Mouse (Mus musculus): ENCODE measurements at regions not wholly inside any gene's neighbourhood (a gene's known extent, or its start where the extent isn't known, plus 50 kb on each side); places are given as distances from the start of the nearest gene placed in this dataset.
"Not testable (repeated sequence)": the region's sequence is repeated elsewhere in the genome, so short reads cannot be mapped to it uniquely, and the experiment has no call there.

DNA sequence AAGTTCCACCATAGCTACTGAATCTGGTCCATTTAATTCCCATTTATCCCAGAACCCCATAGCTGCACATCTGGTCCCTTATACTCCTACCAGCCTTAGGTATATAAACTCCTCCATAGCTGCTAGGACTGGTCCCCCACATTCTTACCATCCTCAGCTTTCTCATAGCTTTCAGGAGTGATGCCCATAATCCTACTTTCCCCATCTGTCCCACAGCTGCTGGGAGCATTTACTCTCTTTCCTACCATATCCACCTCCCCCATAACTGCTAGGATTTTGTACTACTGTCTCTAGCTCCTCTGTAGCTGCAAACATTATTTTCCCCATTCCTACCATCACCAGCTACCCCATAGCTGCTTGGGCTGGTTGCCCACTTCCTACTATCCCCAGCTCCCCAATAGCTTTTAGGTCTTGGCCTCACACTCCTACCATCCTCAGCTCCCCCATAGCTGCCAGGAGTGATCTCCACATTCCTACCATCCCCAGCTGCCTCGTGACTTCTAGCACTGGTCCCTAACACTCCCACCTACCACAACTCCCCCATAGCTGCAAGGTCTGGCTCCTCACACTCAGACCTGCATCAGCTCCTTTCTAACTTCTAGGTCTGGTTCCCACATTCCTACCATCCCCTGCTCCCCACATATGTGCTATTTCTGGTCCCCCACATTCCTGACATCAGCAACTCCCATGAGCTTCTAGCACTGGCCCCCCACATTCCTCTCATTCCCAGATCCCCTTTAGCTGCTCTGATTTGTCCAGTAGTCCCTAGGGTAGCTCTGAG is 106.5 kb downstream of the Tmem121 start:
- H3K4me2 ChIP-seq (replicated peaks): no peak overlapping the region
- 37% methylated on average over 1 of the region's 1 CpGs for WGBS
- no peak overlapping the region for H3K4me3 ChIP-seq (replicated peaks)
- H3K27me3 ChIP-seq: no peaks in the 10 kb centered on the region
- no peak overlapping the region for H3K27ac ChIP-seq
- H3K36me3 ChIP-seq: no peaks in the 10 kb centered on the region
- H3K4me1 ChIP-seq (replicated peaks): no peaks in the 10 kb centered on the region
- ATAC-seq: no peak
- H3K9me3 ChIP-seq: no peaks in the 10 kb centered on the region
- H3K9ac ChIP-seq (replicated peaks): no peak overlapping the region

DNA sequence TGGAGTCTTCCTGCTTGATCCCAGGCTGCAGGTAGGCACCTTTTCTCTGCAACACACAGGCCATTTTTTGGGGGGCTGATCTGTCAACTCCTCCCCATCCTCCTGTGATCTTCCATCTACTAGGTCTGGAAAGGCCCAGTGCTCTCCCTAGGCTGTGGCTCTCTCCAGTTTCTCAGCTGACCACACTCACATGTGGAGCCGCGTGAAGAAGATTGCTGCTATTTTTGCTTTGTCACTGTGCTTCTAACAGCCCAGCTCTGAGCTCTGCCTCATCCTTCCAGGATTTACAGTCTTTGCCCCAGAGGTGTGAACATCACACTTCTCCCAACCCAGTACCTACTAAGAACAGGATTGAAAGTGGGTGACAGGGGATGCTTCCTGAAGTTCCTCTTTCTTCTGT is 110.2 kb downstream of the Tmem121 start:
- no peak overlapping the region for H3K9ac ChIP-seq (replicated peaks)
- peaks cover 3% of the 10 kb centered on the region; the same call in 1 of the 2 replicates for H3K9me3 ChIP-seq
- no peak overlapping the region for H3K4me3 ChIP-seq (replicated peaks)
- no peaks in the 10 kb centered on the region for H3K27me3 ChIP-seq
- no peaks in the 10 kb centered on the region for H3K36me3 ChIP-seq
- H3K4me1 ChIP-seq (replicated peaks): no peaks in the 10 kb centered on the region
- ATAC-seq: no peak
- WGBS: 94% methylated on average over 2 of the region's 2 CpGs
- H3K4me2 ChIP-seq (replicated peaks): no peak overlapping the region
- H3K27ac ChIP-seq: no peak overlapping the region

DNA sequence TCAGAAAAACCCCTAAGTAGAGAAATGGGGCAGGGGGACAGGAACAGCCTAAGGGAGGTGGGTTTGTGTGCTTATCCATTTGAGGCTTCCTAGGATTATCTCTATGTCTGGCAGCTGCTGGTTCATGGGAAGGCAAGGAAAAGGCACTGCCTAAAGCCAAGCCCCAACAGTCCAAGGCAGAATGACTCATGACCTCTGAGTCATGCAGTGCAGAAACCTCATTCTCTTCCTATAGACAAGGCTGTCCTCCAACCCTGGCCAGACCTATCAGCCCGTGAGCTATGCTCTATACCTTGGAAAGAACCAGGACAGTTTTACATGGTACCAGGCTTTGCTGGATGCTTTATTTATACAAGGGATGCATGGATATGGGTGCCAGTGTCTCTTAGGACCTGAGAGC is 120.2 kb downstream of the Tmem121 start:
- Histone ChIP-seq H3K9ac (replicated peaks) (no peak overlapping the region), H3K27ac (no peak overlapping the region), H3K4me3 (replicated peaks) (no peak overlapping the region), H3K9me3 (no peaks in the 10 kb centered on the region), H3K27me3 (no peaks in the 10 kb centered on the region), H3K4me1 (replicated peaks) (no peaks in the 10 kb centered on the region), H3K4me2 (replicated peaks) (no peak overlapping the region), H3K36me3 (no peaks in the 10 kb centered on the region)
- WGBS: 90% methylated on average over 1 of the region's 1 CpGs
- ATAC-seq: no peak

DNA sequence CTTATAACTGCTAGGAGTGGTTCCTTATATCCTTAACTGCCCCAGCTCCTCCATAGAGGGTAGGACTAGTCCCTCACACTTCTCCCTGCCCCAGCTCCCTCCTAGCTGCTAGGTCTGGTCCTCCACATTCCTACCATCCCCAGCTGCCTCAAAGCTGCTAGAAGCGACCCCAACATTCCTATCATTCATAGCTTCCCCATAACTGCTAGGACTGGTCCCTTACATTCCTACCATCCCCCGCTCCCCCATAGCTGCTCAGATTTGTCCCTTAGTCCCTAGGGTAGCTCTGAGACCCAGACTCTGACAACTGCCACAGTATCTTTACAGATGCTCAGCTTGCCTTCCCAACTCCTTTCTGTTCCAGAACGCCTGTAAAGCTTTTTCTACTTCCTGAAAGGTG is 127.6 kb downstream of the Tmem121 start:
- Histone ChIP-seq H3K9ac (replicated peaks) (no peak overlapping the region), H3K4me3 (replicated peaks) (no peak overlapping the region), H3K36me3 (no peaks in the 10 kb centered on the region), H3K27ac (no peak overlapping the region), H3K9me3 (no peaks in the 10 kb centered on the region), H3K4me2 (replicated peaks) (no peak overlapping the region), H3K4me1 (replicated peaks) (no peaks in the 10 kb centered on the region), H3K27me3 (no peaks in the 10 kb centered on the region)
- WGBS: 58% methylated on average over 3 of the region's 3 CpGs
- ATAC-seq: no peak

DNA sequence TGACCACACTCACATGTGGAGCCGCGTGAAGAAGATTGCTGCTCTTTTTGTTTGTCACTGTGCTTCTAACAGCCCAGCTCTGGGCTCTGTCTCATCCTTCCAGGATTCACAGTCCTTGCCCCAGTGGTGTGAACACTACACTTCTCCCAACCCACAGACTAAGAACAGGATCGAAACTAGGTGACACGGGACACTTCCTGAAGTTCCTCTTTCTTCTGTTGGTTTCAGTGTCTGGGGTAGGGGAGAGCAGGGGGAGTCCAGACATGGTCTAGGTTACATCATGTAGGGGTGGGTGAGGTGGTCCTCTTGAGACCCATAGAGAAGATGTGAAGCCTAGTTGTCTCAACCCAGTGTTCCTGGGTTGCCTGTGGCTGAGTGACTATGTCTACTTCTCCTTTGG is 128.9 kb downstream of the Tmem121 start:
- Histone ChIP-seq H3K9ac (replicated peaks) (no peak overlapping the region), H3K4me3 (replicated peaks) (no peak overlapping the region), H3K9me3 (no peaks in the 10 kb centered on the region), H3K4me2 (replicated peaks) (no peak overlapping the region), H3K27ac (no peak overlapping the region), H3K27me3 (no peaks in the 10 kb centered on the region), H3K4me1 (replicated peaks) (no peaks in the 10 kb centered on the region), H3K36me3 (no peaks in the 10 kb centered on the region)
- ATAC-seq: no peak
- 89% methylated on average over 4 of the region's 4 CpGs for WGBS

DNA sequence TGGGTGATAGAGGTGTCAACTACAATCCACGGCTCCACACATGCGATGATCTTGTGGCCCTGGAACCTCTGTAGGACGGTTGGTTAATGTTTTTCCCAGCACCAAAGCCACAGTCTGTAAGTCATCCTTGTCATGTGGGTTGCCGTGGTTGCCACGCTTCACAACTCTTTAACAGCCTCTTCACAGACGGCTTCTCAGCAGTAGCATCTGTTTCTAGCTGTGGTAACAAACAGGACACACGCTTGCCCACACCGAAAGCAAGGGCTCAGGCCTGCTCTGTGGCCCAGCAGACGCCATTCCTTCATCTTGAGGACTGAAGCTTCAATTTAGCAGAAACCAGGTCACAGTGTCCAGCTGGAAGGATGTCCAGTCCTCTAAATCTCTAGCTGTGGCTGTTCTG is 135.4 kb downstream of the Tmem121 start:
- no peaks in the 10 kb centered on the region for H3K36me3 ChIP-seq
- H3K27ac ChIP-seq: no peak overlapping the region
- no peaks in the 10 kb centered on the region for H3K4me1 ChIP-seq (replicated peaks)
- H3K9ac ChIP-seq (replicated peaks): no peak overlapping the region
- 86% methylated on average over 9 of the region's 9 CpGs for WGBS
- no peak for ATAC-seq
- no peaks in the 10 kb centered on the region; the same call in 1 of the 2 replicates for H3K9me3 ChIP-seq
- H3K4me3 ChIP-seq (replicated peaks): no peak overlapping the region
- H3K4me2 ChIP-seq (replicated peaks): no peak overlapping the region
- H3K27me3 ChIP-seq: no peaks in the 10 kb centered on the region

DNA sequence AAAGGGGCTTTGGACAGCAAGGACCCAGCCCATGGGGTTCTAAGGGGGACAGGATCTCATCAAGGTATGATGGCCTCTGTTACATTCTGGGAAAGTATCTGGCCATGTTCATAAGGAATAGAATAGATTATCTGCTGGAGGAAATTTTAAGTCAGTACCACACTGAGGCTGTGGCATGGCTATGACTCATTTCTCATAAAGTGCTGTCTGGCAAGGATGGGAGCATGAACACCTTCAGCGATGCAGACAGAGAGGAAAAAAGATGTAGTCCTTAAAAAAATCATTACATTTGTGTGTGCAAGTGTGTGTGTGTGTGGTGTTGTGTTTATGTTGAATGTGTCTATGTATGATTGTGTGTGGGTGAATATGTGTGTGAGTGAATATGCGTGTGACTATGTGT is 136.4 kb downstream of the Tmem121 start:
- Histone ChIP-seq H3K9me3 (no peaks in the 10 kb centered on the region; the same call in 1 of the 2 replicates), H3K4me3 (replicated peaks) (no peak overlapping the region), H3K4me1 (replicated peaks) (no peaks in the 10 kb centered on the region), H3K9ac (replicated peaks) (no peak overlapping the region), H3K27ac (no peak overlapping the region), H3K27me3 (no peaks in the 10 kb centered on the region), H3K4me2 (replicated peaks) (no peak overlapping the region), H3K36me3 (no peaks in the 10 kb centered on the region)
- 92% methylated on average over 2 of the region's 2 CpGs for WGBS
- no peak for ATAC-seq

DNA sequence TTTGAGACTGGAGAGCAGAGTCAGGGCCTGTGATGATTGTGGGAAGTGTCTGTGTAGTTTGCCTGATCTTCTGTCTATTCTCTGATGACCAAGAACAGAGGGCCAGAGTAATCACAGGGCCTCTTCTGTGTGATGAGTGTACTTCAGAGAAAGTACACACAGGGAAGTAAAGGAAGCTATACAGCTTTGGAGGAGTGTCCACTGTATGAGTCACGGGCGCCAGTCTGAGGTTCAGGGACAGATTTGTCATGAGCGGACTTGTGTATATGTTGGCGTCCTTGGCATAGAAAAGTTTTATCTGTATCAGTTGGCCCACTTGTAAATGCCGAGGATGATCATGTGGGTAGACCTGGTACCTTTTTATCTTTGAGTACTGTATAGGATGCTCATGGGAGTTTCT is 142.1 kb downstream of the Tmem121 start:
- ATAC-seq: no peak
- WGBS: 95% methylated on average over 5 of the region's 5 CpGs

DNA sequence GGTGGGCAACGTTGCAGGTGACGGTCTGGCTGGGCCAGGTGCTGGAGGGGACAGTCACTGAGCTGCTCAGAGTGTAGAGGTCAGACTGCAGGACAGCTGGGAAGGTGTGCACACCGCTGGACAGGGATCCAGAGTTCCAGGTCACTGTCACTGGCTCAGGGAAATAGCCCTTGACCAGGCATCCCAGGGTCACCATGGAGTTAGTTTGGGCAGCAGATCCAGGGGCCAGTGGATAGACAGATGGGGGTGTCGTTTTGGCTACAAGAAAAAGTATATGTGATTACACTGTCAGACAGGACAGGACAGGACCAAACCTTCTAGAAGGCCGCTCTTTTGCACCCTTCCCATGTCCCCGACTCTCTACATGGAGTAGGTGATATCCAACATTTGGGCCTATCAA is 144.5 kb downstream of the Tmem121 start:
- Histone ChIP-seq H3K27me3 (no peaks in the 10 kb centered on the region), H3K27ac (no peak overlapping the region), H3K4me2 (replicated peaks) (no peak overlapping the region), H3K36me3 (no peaks in the 10 kb centered on the region), H3K9me3 (no peaks in the 10 kb centered on the region), H3K4me3 (replicated peaks) (no peak overlapping the region), H3K9ac (replicated peaks) (no peak overlapping the region), H3K4me1 (replicated peaks) (no peaks in the 10 kb centered on the region)
- WGBS: 91% methylated on average over 6 of the region's 6 CpGs
- no peak for ATAC-seq

More for the DNA sequence above, 142.1 kb downstream of the Tmem121 start:
- no peaks in the 10 kb centered on the region for H3K27me3 ChIP-seq
- no peak overlapping the region for H3K9ac ChIP-seq (replicated peaks)
- H3K4me2 ChIP-seq (replicated peaks): no peak overlapping the region
- H3K4me1 ChIP-seq (replicated peaks): no peaks in the 10 kb centered on the region
- no peaks in the 10 kb centered on the region; the same call in 1 of the 2 replicates for H3K9me3 ChIP-seq
- no peaks in the 10 kb centered on the region for H3K36me3 ChIP-seq
- H3K4me3 ChIP-seq (replicated peaks): no peak overlapping the region
- H3K27ac ChIP-seq: no peak overlapping the region

DNA sequence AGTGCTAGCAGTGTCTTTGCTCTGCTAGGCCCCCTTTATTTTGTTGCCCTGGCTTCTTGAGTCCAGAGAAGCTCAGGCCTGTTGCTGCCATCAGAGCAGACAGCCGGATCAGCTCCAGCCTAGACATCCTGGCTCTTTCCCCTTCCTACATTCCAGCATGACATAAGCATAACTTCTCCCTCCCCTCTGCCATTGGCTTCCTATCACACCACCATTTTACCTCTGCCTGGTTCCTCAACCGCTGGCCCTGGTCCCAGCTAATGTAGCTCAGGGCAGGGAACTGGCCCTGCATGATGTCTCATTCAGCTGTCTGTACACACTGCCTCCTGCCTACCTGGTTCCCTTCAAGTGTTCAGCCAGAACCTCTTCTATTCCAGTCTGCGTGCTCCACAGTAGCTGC is 146.5 kb downstream of the Tmem121 start:
- no peak for ATAC-seq
- H3K4me3 ChIP-seq (replicated peaks): no peak overlapping the region
- H3K27ac ChIP-seq: no peak overlapping the region
- H3K9me3 ChIP-seq: no peaks in the 10 kb centered on the region
- no peak overlapping the region for H3K4me2 ChIP-seq (replicated peaks)
- WGBS: 94% methylated on average over 3 of the region's 3 CpGs
- no peaks in the 10 kb centered on the region for H3K36me3 ChIP-seq
- no peaks in the 10 kb centered on the region for H3K4me1 ChIP-seq (replicated peaks)
- H3K27me3 ChIP-seq: no peaks in the 10 kb centered on the region
- H3K9ac ChIP-seq (replicated peaks): no peak overlapping the region

DNA sequence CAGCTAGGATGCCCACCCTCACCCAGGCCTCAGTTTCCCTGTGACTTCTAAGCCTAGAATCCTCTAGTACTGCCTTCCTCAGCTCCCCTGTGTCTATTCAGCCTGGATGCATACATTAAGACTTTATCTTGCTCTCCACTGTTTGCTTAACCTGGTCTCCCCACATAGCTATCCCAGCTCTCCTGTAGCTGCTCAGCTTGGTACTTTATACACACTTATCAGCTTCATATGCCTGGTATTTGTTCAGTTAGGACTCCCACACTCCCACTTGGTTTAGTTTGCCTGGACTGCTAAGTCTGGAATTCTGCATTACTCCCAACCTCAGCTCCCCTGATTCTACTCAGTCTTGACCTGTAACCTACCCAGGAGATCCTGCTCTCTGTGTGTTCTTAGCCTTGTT is 147.7 kb downstream of the Tmem121 start:
- no peak for ATAC-seq
- Histone ChIP-seq H3K36me3 (no peaks in the 10 kb centered on the region), H3K4me3 (replicated peaks) (no peak overlapping the region), H3K4me1 (replicated peaks) (no peaks in the 10 kb centered on the region), H3K27me3 (no peaks in the 10 kb centered on the region), H3K27ac (no peak overlapping the region), H3K4me2 (replicated peaks) (no peak overlapping the region), H3K9ac (replicated peaks) (no peak overlapping the region), H3K9me3 (no peaks in the 10 kb centered on the region)

DNA sequence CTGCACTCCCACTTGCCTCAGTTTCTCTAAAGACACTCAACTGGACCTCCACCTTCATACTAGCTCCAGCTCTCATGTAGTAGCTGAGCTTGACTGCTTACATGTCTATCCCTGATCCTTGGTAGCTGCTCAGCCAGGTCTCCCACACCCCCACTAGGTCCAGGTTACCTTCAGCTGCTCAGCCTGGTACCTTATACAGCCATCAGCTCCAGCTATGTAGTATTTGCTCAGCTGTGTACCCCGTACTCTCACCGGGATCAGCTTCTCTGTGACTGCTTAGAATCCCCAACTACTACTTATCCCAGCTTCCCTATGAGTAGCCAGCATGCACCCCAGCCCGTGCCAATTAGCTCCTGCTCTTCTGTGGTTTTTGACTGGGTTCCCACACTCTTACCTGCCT is 148.1 kb downstream of the Tmem121 start:
- 78% methylated on average over 3 of the region's 3 CpGs for WGBS
- not testable (repeated sequence) for H3K4me2 ChIP-seq (replicated peaks)

DNA sequence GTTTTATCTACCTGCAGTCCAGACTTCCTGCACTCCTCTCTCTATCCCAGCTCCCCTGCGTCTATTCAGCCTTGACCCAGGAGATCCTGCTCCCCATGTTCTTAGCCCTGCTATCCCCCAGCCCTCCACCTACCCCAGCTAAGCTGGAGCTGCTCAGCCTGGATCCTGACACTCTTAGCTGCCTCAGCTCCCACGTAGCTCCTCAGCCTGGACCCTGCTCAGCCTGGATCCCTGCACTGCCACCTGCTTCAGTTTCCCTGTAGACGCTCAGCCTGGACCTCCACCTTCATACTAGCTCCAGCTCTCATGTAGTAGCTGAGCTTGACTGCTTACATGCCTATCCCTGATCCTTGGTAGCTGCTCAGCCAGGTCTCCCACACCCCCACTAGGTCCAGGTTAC is 151.5 kb downstream of the Tmem121 start:
- no peak overlapping the region for H3K9ac ChIP-seq (replicated peaks)
- H3K4me1 ChIP-seq (replicated peaks): no peaks in the 10 kb centered on the region
- no peak overlapping the region for H3K27ac ChIP-seq
- no peaks in the 10 kb centered on the region for H3K9me3 ChIP-seq
- H3K27me3 ChIP-seq: no peaks in the 10 kb centered on the region
- H3K4me2 ChIP-seq (replicated peaks): no peak overlapping the region
- no peaks in the 10 kb centered on the region for H3K36me3 ChIP-seq
- no peak for ATAC-seq
- 61% methylated on average over 3 of the region's 3 CpGs for WGBS
- H3K4me3 ChIP-seq (replicated peaks): no peak overlapping the region

More for the DNA sequence above, 148.1 kb downstream of the Tmem121 start:
- not testable (repeated sequence) for H3K36me3 ChIP-seq; H3K9me3 ChIP-seq; H3K4me3 ChIP-seq (replicated peaks); H3K27me3 ChIP-seq; H3K27ac ChIP-seq; H3K4me1 ChIP-seq (replicated peaks); ATAC-seq; H3K9ac ChIP-seq (replicated peaks)
